Mouse (Mus musculus) liver, adult (tissue): ENCODE measurements around the gene Adh5.

Experiments used
- GATA4 ChIP-seq: IDR thresholded peaks from 2 replicates; pipeline ENCODE4 v1.6.1; 2014; ENCODE audit warnings: mild to moderate bottlenecking, low read length; ENCODE audit not compliant: insufficient replicate concordance

Gene Adh5

GRCm38 (mm10) chr3:138488584-138489326 is 45.9 kb downstream of the Adh5 start:
- TF ChIP-seq GATA4, result no peak

- TF ChIP-seq GATA4, result no peak
Observed at GRCm38 (mm10) chr3:138489327-138490033, 46.6 kb downstream of the Adh5 start, which contains the start of gene Metap1. Metap1 (minus strand) TSS chr3:138489515.

DNA sequence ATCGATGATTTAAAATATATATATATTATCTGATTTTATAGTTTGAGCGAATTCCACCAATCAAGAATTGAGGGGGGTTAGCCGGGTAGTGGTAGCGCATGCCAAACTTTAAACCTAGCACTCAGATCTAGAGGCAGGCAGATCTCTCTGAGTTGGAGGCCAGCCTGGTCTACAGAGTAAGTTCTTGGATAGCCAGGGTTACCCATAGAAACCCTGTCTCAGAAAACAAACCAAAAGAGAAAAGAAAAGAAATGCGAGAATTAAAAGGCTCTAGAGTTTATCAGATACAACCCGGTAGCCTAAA is 47.1 kb downstream of the Adh5 start:
- no peak for TF ChIP-seq GATA4

DNA sequence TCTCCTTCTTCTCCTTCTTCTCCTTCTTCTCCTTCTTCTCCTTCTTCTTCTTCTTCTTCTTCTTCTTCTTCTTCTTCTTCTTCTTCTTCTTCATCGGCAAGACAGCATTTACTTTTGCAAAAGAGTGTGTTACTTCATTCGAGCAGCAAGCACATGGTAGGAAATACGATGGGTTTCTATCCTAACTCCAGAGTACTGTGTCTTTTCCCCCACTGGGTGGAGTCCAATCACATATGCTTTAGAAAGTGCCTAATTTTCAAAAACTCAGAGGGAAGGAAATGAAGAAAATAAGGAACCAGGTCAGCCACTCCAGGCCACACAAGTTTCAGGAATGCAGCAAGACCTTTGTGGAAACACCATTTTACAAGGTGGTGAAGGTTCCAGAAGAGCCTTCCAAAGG is 50.8 kb downstream of the Adh5 start:
- TF ChIP-seq GATA4, result no peak

GRCm38 (mm10) chr3:138494565-138494964 is 51.7 kb downstream of the Adh5 start:
- no peak for TF ChIP-seq GATA4

DNA sequence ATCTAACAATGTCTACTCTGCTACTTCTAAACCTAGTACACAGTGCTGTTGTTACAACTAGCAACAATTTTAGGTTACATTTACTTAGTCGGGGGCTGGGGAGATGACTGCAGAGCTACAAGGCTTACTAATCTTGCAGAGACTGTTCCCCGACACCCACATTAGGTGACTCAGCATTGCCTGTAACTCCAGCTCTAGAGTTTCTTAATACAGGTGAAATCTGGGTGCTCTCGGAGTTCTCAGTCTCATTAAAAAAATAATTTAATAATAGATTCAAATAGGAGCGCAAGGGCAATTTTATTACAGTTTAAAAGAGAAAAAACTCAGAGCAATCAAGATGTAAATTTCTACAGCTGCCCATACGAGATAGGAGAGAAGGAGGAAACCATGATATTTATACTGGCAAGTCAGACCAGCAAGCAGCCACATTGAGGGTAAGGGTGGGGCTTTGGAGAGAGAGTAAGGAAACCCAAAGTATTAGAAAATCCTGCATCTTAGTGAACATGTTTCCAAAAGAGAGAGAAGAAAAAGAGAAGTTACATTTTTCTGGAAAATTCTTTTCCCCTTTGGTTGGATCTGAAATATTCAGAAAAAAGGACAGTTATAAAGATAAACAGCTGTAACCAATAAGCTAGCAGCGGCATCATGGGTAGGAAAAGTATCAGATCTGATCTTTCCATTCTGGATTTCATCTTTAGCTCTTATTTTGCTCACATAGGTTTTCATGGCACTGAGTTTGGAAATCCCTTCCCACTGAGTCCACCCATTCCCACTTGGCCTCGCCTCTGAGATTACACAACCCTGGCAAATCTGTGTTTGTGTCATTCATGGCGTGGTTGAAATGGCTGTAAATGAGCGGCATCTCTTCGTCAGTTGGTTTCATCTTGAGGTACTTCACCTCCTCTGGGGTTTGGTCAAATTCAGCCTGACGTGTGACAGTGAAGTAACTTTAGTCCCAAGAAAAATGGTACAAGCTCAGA is 52.6 kb downstream of the Adh5 start:
- TF ChIP-seq GATA4, result no peak

GRCm38 (mm10) chr3:138498731-138499130 is 55.8 kb downstream of the Adh5 start:
- no peak for TF ChIP-seq GATA4

GRCm38 (mm10) chr3:138499854-138500740 is 57.2 kb downstream of the Adh5 start:
- TF ChIP-seq GATA4, result no peak

DNA sequence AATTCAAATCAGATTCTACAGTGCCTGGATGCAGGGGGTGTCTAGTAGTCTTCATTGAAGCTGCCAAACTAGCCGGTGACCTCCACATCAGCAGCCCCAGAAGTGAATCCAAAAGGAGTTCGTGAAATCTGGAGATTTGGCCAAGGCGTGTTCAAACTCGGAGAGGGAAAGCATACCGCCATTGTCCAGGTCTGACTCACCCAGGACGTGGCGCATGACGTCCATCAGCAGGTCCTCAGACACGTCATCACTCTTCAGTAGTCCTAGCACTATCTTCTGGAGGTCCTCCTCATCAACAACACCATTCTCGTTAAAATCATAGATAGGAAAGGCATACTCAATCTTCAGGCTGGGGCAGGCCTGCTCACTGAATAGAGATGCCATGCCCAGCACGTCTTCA is 60.9 kb downstream of the Adh5 start:
- no peak for TF ChIP-seq GATA4
